Mouse (Mus musculus): Measurements from ENCODE around the gene Ttc22. TPM values are rescaled to one million over a fixed set of nuclear protein-coding genes. Genes with fewer than 3 reads are reported as not detected.

Ttc22 gene
- polyA plus RNA-seq, 1 experiment from 2014 or later = 3.4 TPM

GRCm38 (mm10) chr4:106644218-106644610 is 22.0 kb downstream of the Ttc22 start:
- Histone ChIP-seq H3K4me3 (no peak overlapping the region), H3K9ac (no peak overlapping the region), H3K27me3 (replicated peaks) (peaks cover 11% of the 10 kb centered on the region), H3K4me1 (no peaks in the 10 kb centered on the region), H3K36me3 (replicated peaks) (no peaks in the 10 kb centered on the region), H3K4me2 (no peak overlapping the region), H3K27ac (no peak overlapping the region), H3K9me3 (no peaks in the 10 kb centered on the region)
- ATAC-seq (replicated peaks) = no peak
- 78% methylated on average over 6 of the region's 6 CpGs for WGBS

DNA sequence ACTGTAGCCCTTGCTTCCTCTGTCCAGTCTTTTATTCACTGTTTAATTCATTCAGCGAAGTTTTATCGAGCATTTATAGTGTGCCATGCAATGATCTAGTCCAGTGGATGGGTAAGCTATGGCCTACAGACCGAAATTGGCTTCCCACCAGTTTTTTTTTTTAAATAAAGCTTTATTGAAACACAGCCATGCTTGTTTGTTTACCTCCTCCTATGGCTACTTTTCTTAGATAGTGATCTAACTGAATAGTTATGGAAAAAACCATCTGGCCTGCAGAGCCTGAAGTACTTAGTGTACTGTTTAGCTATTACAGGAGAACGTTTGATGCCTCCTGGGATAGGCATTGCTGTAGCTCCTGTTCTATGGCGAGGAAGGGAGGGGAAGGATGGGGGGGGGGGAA is 23.6 kb downstream of the Ttc22 start:
- ATAC-seq (replicated peaks) = no peak
- Histone ChIP-seq H3K4me2 (no peak overlapping the region), H3K36me3 (replicated peaks) (no peaks in the 10 kb centered on the region), H3K27me3 (replicated peaks) (peaks cover 11% of the 10 kb centered on the region), H3K4me3 (no peak overlapping the region), H3K27ac (no peak overlapping the region), H3K9ac (no peak overlapping the region), H3K4me1 (no peaks in the 10 kb centered on the region), H3K9me3 (no peaks in the 10 kb centered on the region)
- WGBS = 76% methylated on average over 5 of the region's 5 CpGs

GRCm38 (mm10) chr4:106647137-106647536 is 24.9 kb downstream of the Ttc22 start:
- no peak overlapping the region for H3K27ac ChIP-seq
- H3K9ac ChIP-seq = no peak overlapping the region
- 86% methylated on average over 6 of the region's 6 CpGs for WGBS
- H3K4me3 ChIP-seq = no peak overlapping the region
- no peak overlapping the region for H3K4me2 ChIP-seq
- no peaks in the 10 kb centered on the region for H3K36me3 ChIP-seq (replicated peaks)
- H3K9me3 ChIP-seq = no peaks in the 10 kb centered on the region
- ATAC-seq (replicated peaks) = no peak
- peaks cover 9% of the 10 kb centered on the region for H3K4me1 ChIP-seq
- H3K27me3 ChIP-seq (replicated peaks) = peaks cover 11% of the 10 kb centered on the region

DNA sequence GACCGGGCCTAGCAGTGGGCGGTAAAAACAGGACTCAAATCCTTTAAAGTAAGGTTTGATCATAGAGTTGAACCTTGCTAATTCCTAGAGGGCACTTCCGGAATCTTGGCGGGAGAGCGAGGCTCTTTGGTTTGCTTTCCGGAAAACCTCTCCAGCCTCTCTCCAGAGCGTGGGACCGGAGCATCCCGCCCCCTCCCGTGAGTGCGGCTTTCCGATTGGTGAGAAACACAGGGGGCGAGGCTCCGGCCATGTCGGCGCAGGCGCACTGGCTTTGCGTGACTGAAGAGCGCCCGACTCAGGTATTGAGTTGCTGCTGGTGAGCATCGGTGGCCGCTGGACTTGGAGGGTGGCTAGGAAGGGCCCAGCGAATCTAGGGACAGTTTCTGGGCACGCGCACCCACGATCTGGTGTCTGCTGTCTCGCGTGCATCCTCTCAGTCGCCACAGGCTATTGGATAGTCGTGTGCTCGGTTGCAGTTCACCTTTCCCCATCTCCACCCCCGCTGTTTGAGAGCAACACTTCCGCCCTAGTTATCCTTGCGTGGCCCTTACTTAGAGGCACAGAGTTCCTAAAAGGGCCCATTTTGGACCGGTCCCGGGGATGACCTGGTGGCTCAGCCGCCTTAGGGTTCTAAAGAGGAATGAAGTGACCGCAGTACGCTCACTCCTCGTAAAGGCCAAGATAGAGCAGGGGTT is 28.7 kb downstream of the Ttc22 start, which contains the start of gene Pars2:
Gene Pars2, plus strand, starts transcription at position 237 of the 695 bp plus-strand sequence.
- H3K27ac ChIP-seq = peak within 1 kb of the TSS; percentile 66

DNA sequence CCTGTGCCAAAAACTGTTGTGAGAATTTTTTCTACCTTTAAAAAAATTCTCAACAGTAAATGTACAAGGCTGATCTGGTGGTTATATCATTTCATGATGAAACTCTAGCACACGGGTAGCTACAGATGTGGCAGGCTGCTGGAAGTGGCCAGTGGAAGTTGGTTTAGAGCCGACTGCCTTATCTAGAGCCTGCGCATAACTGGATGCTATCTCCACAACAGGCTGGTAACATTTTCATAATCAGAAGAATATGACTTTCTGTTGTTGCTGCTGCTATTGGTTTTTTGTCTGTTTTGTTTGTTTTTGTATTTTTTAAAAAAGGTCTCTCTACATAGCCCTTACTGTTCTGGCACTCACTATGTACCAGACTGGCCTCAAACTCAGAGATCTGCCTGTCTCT is 30.3 kb downstream of the Ttc22 start:
- WGBS = 96% methylated on average over 3 of the region's 3 CpGs
- H3K27me3 ChIP-seq (replicated peaks) = peaks cover 1% of the 10 kb centered on the region
- peaks cover 9% of the 10 kb centered on the region for H3K4me1 ChIP-seq
- H3K9me3 ChIP-seq = no peaks in the 10 kb centered on the region
- H3K4me2 ChIP-seq = no peak overlapping the region
- H3K27ac ChIP-seq = no peak overlapping the region
- no peak overlapping the region for H3K9ac ChIP-seq
- H3K36me3 ChIP-seq (replicated peaks) = no peaks in the 10 kb centered on the region
- no peak for ATAC-seq (replicated peaks)
- no peak overlapping the region for H3K4me3 ChIP-seq

More for the DNA sequence above, 28.7 kb downstream of the Ttc22 start, which contains the start of gene Pars2:
- WGBS = 2% methylated on average over 40 of the region's 40 CpGs
- H3K4me2 ChIP-seq = peak within 1 kb of the TSS; percentile 85
- peak; percentile 97 for ATAC-seq (replicated peaks)
- H3K27me3 ChIP-seq (replicated peaks) = peaks cover 11% of the 10 kb centered on the region
- peaks cover 9% of the 10 kb centered on the region for H3K4me1 ChIP-seq
- no peaks in the 10 kb centered on the region for H3K9me3 ChIP-seq
- no peaks in the 10 kb centered on the region for H3K36me3 ChIP-seq (replicated peaks)
- peak within 1 kb of the TSS; percentile 69 for H3K9ac ChIP-seq
- H3K4me3 ChIP-seq = peak within 1 kb of the TSS; percentile 53

DNA sequence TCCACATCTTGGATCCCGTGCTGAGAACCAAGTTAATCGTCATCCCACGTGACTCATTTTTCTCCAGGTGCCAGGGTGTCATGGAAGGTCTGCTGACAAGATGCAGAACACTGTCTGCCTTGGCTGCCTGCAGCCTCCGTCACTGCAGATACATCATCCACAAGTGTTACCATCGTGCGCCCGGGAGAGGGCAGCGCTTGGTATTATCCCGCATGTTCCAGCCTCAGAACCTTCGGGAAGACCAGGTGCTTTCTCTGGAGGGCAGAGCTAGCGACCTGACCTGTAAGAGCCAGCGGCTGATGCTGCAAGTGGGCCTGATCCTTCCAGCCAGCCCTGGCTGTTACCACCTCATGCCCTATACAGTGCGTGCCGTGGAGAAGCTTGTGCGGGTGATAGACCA is 30.8 kb downstream of the Ttc22 start:
- Histone ChIP-seq H3K4me3 (no peak overlapping the region), H3K27ac (no peak overlapping the region), H3K4me2 (no peak overlapping the region), H3K4me1 (peaks cover 9% of the 10 kb centered on the region), H3K27me3 (replicated peaks) (no peaks in the 10 kb centered on the region; the same call in 1 of the 2 replicates), H3K36me3 (replicated peaks) (0 out of 2 replicates have a peak, but pooled peaks cover under 1% of the 10 kb centered on the region), H3K9me3 (no peaks in the 10 kb centered on the region), H3K9ac (no peak overlapping the region)
- ATAC-seq (replicated peaks) = no peak
- WGBS = 94% methylated on average over 15 of the region's 15 CpGs

DNA sequence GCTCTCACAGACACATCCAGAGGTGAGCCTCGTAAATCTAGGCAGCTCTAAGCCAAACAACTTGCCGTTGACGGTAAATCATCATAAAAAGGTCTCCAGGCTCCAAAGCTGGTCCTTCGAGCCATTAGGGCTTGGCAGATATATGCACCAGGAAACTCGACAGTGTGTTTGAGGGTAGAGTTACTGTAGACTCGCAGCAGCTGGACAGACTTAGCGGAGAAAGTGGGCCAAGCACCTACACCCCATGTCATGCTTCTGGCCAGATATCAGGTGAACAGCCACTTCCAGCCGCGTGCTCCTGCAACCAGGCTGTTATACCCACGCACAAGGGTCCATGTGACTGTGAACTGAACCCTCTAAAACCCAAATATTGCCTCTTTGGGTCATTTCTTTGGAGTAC is 33.4 kb downstream of the Ttc22 start:
- peaks cover 9% of the 10 kb centered on the region for H3K4me1 ChIP-seq
- 0 out of 2 replicates have a peak, but pooled peaks cover 11% of the 10 kb centered on the region for H3K36me3 ChIP-seq (replicated peaks)
- H3K9me3 ChIP-seq = no peaks in the 10 kb centered on the region
- 93% methylated on average over 10 of the region's 10 CpGs for WGBS
- no peak overlapping the region for H3K9ac ChIP-seq
- no peak overlapping the region for H3K4me3 ChIP-seq
- H3K27ac ChIP-seq = no peak overlapping the region
- no peak for ATAC-seq (replicated peaks)
- H3K4me2 ChIP-seq = no peak overlapping the region
- no peaks in the 10 kb centered on the region for H3K27me3 ChIP-seq (replicated peaks)

GRCm38 (mm10) chr4:106663956-106664470 is 41.8 kb downstream of the Ttc22 start:
- H3K9ac ChIP-seq = no peak overlapping the region
- no peak overlapping the region for H3K27ac ChIP-seq
- ATAC-seq (replicated peaks) = no peak
- H3K4me1 ChIP-seq = no peaks in the 10 kb centered on the region
- H3K4me3 ChIP-seq = no peak overlapping the region
- no peak overlapping the region for H3K4me2 ChIP-seq
- no peaks in the 10 kb centered on the region for H3K9me3 ChIP-seq
- H3K27me3 ChIP-seq (replicated peaks) = no peaks in the 10 kb centered on the region
- 91% methylated on average over 5 of the region's 5 CpGs for WGBS
- peaks cover 64% of the 10 kb centered on the region for H3K36me3 ChIP-seq (replicated peaks)

GRCm38 (mm10) chr4:106664697-106665096 is 42.5 kb downstream of the Ttc22 start:
- Histone ChIP-seq H3K9me3 (no peaks in the 10 kb centered on the region), H3K4me3 (no peak overlapping the region), H3K9ac (no peak overlapping the region), H3K4me2 (no peak overlapping the region), H3K36me3 (replicated peaks) (peaks cover 66% of the 10 kb centered on the region), H3K27ac (no peak overlapping the region), H3K4me1 (no peaks in the 10 kb centered on the region), H3K27me3 (replicated peaks) (no peaks in the 10 kb centered on the region)
- ATAC-seq (replicated peaks) = no peak
- WGBS = 89% methylated on average over 6 of the region's 6 CpGs

- H3K9ac ChIP-seq = no peak overlapping the region
- H3K27ac ChIP-seq = no peak overlapping the region
- no peaks in the 10 kb centered on the region for H3K4me1 ChIP-seq
- 95% methylated on average over 2 of the region's 2 CpGs for WGBS
- H3K4me3 ChIP-seq = no peak overlapping the region
- H3K4me2 ChIP-seq = no peak overlapping the region
- no peaks in the 10 kb centered on the region for H3K9me3 ChIP-seq
- no peaks in the 10 kb centered on the region for H3K27me3 ChIP-seq (replicated peaks)
- no peak for ATAC-seq (replicated peaks)
- H3K36me3 ChIP-seq (replicated peaks) = peaks cover 71% of the 10 kb centered on the region
Measured at GRCm38 (mm10) chr4:106665269-106665668, 43.0 kb downstream of the Ttc22 start.

- H3K36me3 ChIP-seq (replicated peaks) = peaks cover 69% of the 10 kb centered on the region
- WGBS = 93% methylated on average over 10 of the region's 10 CpGs
- H3K9ac ChIP-seq = no peak overlapping the region
- no peak overlapping the region for H3K27ac ChIP-seq
- no peaks in the 10 kb centered on the region for H3K9me3 ChIP-seq
- H3K4me1 ChIP-seq = no peaks in the 10 kb centered on the region
- no peak overlapping the region for H3K4me2 ChIP-seq
- no peak for ATAC-seq (replicated peaks)
- no peaks in the 10 kb centered on the region for H3K27me3 ChIP-seq (replicated peaks)
- H3K4me3 ChIP-seq = no peak overlapping the region
Measured at GRCm38 (mm10) chr4:106665673-106666072, 43.4 kb downstream of the Ttc22 start.

DNA sequence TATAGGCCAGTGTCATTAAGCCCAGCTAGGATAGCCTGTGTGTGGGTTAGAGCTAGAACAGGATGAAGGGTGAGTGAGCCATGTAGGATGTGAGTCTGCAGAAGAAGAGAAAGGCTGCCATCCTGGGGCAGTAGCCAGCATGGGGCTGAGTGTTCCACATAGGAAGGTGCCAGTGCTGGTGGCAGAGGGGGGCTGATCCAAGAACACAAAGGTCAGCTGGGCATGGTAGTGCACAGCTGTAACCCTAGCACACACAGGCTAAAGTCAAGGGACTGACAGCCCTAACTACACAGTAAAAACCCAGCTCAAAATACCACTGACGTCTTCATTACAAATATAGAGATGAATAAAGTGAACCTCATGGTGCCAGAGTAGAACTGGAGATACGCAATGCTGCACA is 44.3 kb downstream of the Ttc22 start:
- Histone ChIP-seq H3K4me1 (no peaks in the 10 kb centered on the region), H3K9me3 (no peaks in the 10 kb centered on the region), H3K9ac (no peak overlapping the region), H3K4me2 (no peak overlapping the region), H3K27ac (no peak overlapping the region), H3K27me3 (replicated peaks) (no peaks in the 10 kb centered on the region), H3K4me3 (no peak overlapping the region), H3K36me3 (replicated peaks) (peaks cover 65% of the 10 kb centered on the region)
- WGBS = 92% methylated on average over 2 of the region's 2 CpGs
- no peak for ATAC-seq (replicated peaks)

DNA sequence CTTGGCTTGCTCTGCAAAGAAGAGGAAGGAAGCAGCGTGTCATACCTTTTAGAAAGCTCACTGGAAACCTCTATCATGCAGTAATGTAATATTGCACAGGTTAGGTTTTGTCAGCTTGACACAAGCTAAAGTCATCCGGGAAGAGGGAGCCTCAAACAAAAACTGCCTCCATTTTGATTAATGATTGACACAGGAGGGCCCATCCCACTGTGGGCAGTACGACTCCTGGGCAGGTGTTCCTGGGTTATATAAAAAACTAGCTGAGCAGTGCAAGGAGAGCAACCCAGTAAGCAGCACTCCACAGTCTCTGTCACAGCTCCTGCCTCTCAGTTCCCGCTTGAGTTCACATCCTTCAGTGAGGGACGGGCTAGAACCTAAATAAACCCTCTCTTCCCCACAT is 54.5 kb downstream of the Ttc22 start:
- peaks cover 10% of the 10 kb centered on the region for H3K4me1 ChIP-seq
- peaks cover 20% of the 10 kb centered on the region for H3K36me3 ChIP-seq (replicated peaks)
- H3K4me3 ChIP-seq = no peak overlapping the region
- H3K27me3 ChIP-seq (replicated peaks) = no peaks in the 10 kb centered on the region
- no peak overlapping the region for H3K4me2 ChIP-seq
- no peaks in the 10 kb centered on the region for H3K9me3 ChIP-seq
- H3K27ac ChIP-seq = no peak overlapping the region
- WGBS = 89% methylated on average over 5 of the region's 5 CpGs
- no peak for ATAC-seq (replicated peaks)
- no peak overlapping the region for H3K9ac ChIP-seq
